Mouse (Mus musculus) brain, embryonic 14.5 days (tissue): ENCODE measurements at regions not wholly inside any gene's neighbourhood (a gene's known extent, or its start where the extent isn't known, plus 50 kb on each side); places are given as distances from the start of the nearest gene placed in this dataset.

Experiments used
- CTCF ChIP-seq: fragments of 200-500 bp; IDR thresholded peaks from 2 replicates; pipeline ENCODE4 v1.5.1; 2012; ENCODE audit warnings: inconsistent platforms, mild to moderate bottlenecking, moderate library complexity, borderline replicate concordance; ENCODE audit not compliant: insufficient read depth, insufficient read length; ENCODE audit errors: extremely low read depth
- POLR2A ChIP-seq: fragments of 200-500 bp; IDR thresholded peaks from 2 replicates; pipeline ENCODE4 v1.6.1; 2012; ENCODE audit warnings: mild to moderate bottlenecking, inconsistent platforms, borderline replicate concordance; ENCODE audit not compliant: poor library complexity, insufficient read depth, insufficient read length, severe bottlenecking; ENCODE audit errors: extremely low read depth

DNA sequence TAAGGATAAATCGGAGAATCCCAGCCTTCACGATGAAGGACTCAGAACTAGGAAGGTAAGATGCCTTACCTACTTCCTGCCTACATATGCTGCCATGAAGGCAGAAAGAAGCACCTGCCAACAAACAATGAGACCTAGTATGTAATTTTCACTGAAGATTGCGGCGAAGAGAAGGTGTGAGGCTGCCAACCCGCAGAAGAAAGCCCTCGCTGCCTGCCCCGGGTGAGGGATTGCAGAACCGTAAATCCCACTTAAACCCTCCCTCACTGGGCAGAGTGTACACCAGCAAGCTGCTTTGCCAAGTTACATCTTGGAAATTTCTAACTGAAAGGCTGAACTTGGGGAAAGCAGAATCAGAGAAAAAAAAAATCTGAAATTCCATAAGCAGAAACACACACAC is 458.4 kb upstream of the 4930412O13Rik start:
- no peak for TF ChIP-seq POLR2A
- no peak for TF ChIP-seq CTCF
